Mouse (Mus musculus): ENCODE measurements around the gene Mtrf1l. TPM values are rescaled to one million over a fixed set of nuclear protein-coding genes. Genes with fewer than 3 reads are reported as not detected.

Gene Mtrf1l
- polyA plus RNA-seq, 1 experiment from 2014 or later: 13.1 TPM

DNA sequence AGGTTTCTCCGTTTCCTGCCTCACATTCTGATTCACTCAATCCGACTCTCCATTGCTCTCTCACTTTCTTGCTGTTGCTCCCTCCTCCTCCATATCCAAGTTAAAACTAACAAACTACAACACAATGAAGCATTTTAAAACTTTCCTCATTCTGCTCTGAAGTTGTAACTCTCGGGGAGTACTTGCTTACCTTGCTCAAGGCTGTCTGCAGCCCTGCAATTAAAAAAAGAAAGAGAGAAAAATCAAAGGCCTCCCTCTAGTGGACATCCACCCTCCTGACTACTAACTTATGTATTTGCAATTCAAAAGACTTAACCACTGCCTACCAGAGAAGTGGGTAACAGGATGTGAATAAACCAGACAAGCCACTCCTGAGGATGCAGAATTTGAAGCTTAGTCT is 1.1 kb upstream of the Mtrf1l start:
- 0% methylated on average over 3 of the region's 3 CpGs for WGBS
- Histone ChIP-seq H3K4me2 (ENCODE audit: low read length) (peak overlapping the region; percentile 68), H3K4me3 (replicated peaks; ENCODE audit: low read depth, low read length) (peak overlapping the region; percentile 88), H3K27ac (peak overlapping the region; percentile 98), H3K9ac (ENCODE audit: low read depth, low read length) (peak overlapping the region; percentile 41; the same call in 1 of the 2 replicates), H3K4me1 (replicated peaks; ENCODE audit: insufficient read depth, low read length) (peaks cover 5% of the 10 kb centered on the region; the same call in 1 of the 2 replicates), H3K36me3 (ENCODE audit: insufficient read depth, low read length) (no peaks in the 10 kb centered on the region), H3K27me3 (ENCODE audit: insufficient read depth, low read length) (no peaks in the 10 kb centered on the region), H3K9me3 (replicated peaks; ENCODE audit: low read length) (no peaks in the 10 kb centered on the region)
- peak; percentile 86 for DNase-seq (ENCODE audit: low spot score)
- ATAC-seq (replicated peaks; ENCODE audit: low FRiP score, low read depth): no peak
- peak; percentile 75 for TF ChIP-seq CTCF (IDR thresholded peaks at IDR 0.05; ENCODE audit: low read depth)

DNA sequence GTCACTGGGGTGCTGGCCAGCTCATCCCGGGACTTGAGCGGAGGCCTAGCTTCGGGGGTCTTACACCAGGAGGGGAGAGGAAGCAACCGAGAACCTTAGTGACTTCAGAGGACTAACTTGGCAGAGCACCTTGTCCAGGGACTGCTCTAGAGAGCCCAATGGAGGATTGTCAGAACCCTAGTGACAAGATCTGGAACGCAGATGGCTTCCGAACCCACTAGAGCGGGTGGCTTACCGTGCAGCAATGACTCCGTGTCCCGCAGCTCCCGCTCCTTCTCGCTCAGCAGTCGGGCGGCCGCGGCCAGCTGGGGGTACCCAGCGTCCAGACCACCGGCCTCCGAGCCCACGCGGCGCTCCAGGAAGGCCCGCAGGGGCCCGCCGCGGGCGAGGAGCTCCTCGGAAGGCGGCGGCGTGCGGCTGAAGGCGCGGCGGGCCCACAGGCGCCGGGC is 395 bp downstream of the Mtrf1l start:
- DNase-seq (ENCODE audit: low spot score) (no peak), ATAC-seq (replicated peaks; ENCODE audit: low FRiP score, low read depth) (no peak)
- Histone ChIP-seq H3K4me1 (replicated peaks; ENCODE audit: insufficient read depth, low read length) (peaks cover 5% of the 10 kb centered on the region; the same call in 1 of the 2 replicates), H3K9ac (ENCODE audit: low read depth, low read length) (peak overlapping the region; percentile 88), H3K27me3 (ENCODE audit: insufficient read depth, low read length) (no peaks in the 10 kb centered on the region), H3K9me3 (replicated peaks; ENCODE audit: low read length) (no peaks in the 10 kb centered on the region), H3K27ac (peak overlapping the region; percentile 98), H3K4me3 (replicated peaks; ENCODE audit: low read depth, low read length) (peak overlapping the region; percentile 88), H3K4me2 (ENCODE audit: low read length) (peak overlapping the region; percentile 68), H3K36me3 (ENCODE audit: insufficient read depth, low read length) (peaks cover 8% of the 10 kb centered on the region; the same call in 1 of the 2 replicates)
- TF ChIP-seq CTCF (IDR thresholded peaks at IDR 0.05; ENCODE audit: low read depth): no peak
- under 1% methylated on average over 37 of the region's 37 CpGs for WGBS

- peaks cover 32% of the 10 kb centered on the region for H3K36me3 ChIP-seq (ENCODE audit: insufficient read depth, low read length)
- WGBS: 94% methylated on average over 3 of the region's 3 CpGs
- H3K4me3 ChIP-seq (replicated peaks; ENCODE audit: low read depth, low read length): no peak overlapping the region
- no peak for ATAC-seq (replicated peaks; ENCODE audit: low FRiP score, low read depth)
- no peaks in the 10 kb centered on the region for H3K9me3 ChIP-seq (replicated peaks; ENCODE audit: low read length)
- TF ChIP-seq CTCF (IDR thresholded peaks at IDR 0.05; ENCODE audit: low read depth): no peak
- H3K4me1 ChIP-seq (replicated peaks; ENCODE audit: insufficient read depth, low read length): peaks cover 5% of the 10 kb centered on the region; the same call in 1 of the 2 replicates
- no peak overlapping the region for H3K27ac ChIP-seq
- no peak overlapping the region for H3K9ac ChIP-seq (ENCODE audit: low read depth, low read length)
- no peak for DNase-seq (ENCODE audit: low spot score)
- H3K4me2 ChIP-seq (ENCODE audit: low read length): no peak overlapping the region
- H3K27me3 ChIP-seq (ENCODE audit: insufficient read depth, low read length): no peaks in the 10 kb centered on the region
Observed at GRCm38 (mm10) chr10:5818772-5819171, 4.9 kb downstream of the Mtrf1l start.

- WGBS: 97% methylated on average over 2 of the region's 2 CpGs
- H3K4me3 ChIP-seq (replicated peaks; ENCODE audit: low read depth, low read length): no peak overlapping the region
- no peaks in the 10 kb centered on the region for H3K4me1 ChIP-seq (replicated peaks; ENCODE audit: insufficient read depth, low read length)
- H3K9me3 ChIP-seq (replicated peaks; ENCODE audit: low read length): no peaks in the 10 kb centered on the region
- H3K9ac ChIP-seq (ENCODE audit: low read depth, low read length): no peak overlapping the region
- ATAC-seq (replicated peaks; ENCODE audit: low FRiP score, low read depth) (no peak), DNase-seq (ENCODE audit: low spot score) (no peak)
- TF ChIP-seq CTCF (IDR thresholded peaks at IDR 0.05; ENCODE audit: low read depth): no peak
- H3K27ac ChIP-seq: no peak overlapping the region
- no peaks in the 10 kb centered on the region for H3K27me3 ChIP-seq (ENCODE audit: insufficient read depth, low read length)
- peaks cover 53% of the 10 kb centered on the region for H3K36me3 ChIP-seq (ENCODE audit: insufficient read depth, low read length)
- no peak overlapping the region for H3K4me2 ChIP-seq (ENCODE audit: low read length)
Observed at GRCm38 (mm10) chr10:5815968-5816367, 7.7 kb downstream of the Mtrf1l start.

- ATAC-seq (replicated peaks; ENCODE audit: low FRiP score, low read depth) (no peak), DNase-seq (ENCODE audit: low spot score) (no peak)
- Histone ChIP-seq H3K4me2 (ENCODE audit: low read length) (no peak overlapping the region), H3K36me3 (ENCODE audit: insufficient read depth, low read length) (peaks cover 47% of the 10 kb centered on the region), H3K4me3 (replicated peaks; ENCODE audit: low read depth, low read length) (no peak overlapping the region), H3K27ac (no peak overlapping the region), H3K9ac (ENCODE audit: low read depth, low read length) (no peak overlapping the region), H3K4me1 (replicated peaks; ENCODE audit: insufficient read depth, low read length) (no peaks in the 10 kb centered on the region), H3K27me3 (ENCODE audit: insufficient read depth, low read length) (no peaks in the 10 kb centered on the region), H3K9me3 (replicated peaks; ENCODE audit: low read length) (no peaks in the 10 kb centered on the region)
- no peak for TF ChIP-seq CTCF (IDR thresholded peaks at IDR 0.05; ENCODE audit: low read depth)
- 88% methylated on average over 11 of the region's 11 CpGs for WGBS
Observed at GRCm38 (mm10) chr10:5813724-5814123, 10.0 kb downstream of the Mtrf1l start.

GRCm38 (mm10) chr10:5807683-5808082 is 16.0 kb downstream of the Mtrf1l start:
- H3K27me3 ChIP-seq (ENCODE audit: insufficient read depth, low read length): no peaks in the 10 kb centered on the region
- DNase-seq (ENCODE audit: low spot score): no peak
- H3K36me3 ChIP-seq (ENCODE audit: insufficient read depth, low read length): peaks cover 12% of the 10 kb centered on the region
- H3K4me2 ChIP-seq (ENCODE audit: low read length): no peak overlapping the region
- H3K9me3 ChIP-seq (replicated peaks; ENCODE audit: low read length): no peaks in the 10 kb centered on the region
- peak overlapping the region; percentile 9 for H3K27ac ChIP-seq
- H3K9ac ChIP-seq (ENCODE audit: low read depth, low read length): no peak overlapping the region
- ATAC-seq (replicated peaks; ENCODE audit: low FRiP score, low read depth): no peak
- TF ChIP-seq CTCF (IDR thresholded peaks at IDR 0.05; ENCODE audit: low read depth): no peak
- H3K4me1 ChIP-seq (replicated peaks; ENCODE audit: insufficient read depth, low read length): peaks cover 10% of the 10 kb centered on the region; the same call in 1 of the 2 replicates
- H3K4me3 ChIP-seq (replicated peaks; ENCODE audit: low read depth, low read length): no peak overlapping the region
- WGBS: 43% methylated on average over 2 of the region's 2 CpGs

DNA sequence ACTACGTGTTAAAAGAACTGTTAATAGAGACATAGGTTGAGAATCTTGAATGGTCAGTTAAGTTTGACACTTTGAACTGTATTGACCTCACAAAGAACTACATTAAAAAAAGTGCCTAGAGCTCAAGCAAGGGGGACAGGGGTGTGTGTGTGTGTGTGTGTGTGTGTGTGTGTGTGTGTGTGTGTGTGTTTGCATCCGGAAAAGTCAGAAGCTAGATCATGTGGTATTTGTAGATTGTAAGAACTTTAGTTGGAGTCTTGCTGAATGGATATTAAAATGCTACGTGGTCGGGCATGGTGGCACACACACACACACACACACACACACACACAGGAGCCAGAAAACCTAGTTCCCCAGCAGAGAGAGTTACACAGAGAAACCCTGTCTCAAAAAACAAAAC is 16.7 kb downstream of the Mtrf1l start:
- DNase-seq (ENCODE audit: low spot score): no peak
- 65% methylated on average over 4 of the region's 4 CpGs for WGBS
- ATAC-seq (replicated peaks; ENCODE audit: low FRiP score, low read depth): no peak
- no peaks in the 10 kb centered on the region for H3K27me3 ChIP-seq (ENCODE audit: insufficient read depth, low read length)
- H3K9me3 ChIP-seq (replicated peaks; ENCODE audit: low read length): no peaks in the 10 kb centered on the region
- H3K9ac ChIP-seq (ENCODE audit: low read depth, low read length): no peak overlapping the region
- no peak for TF ChIP-seq CTCF (IDR thresholded peaks at IDR 0.05; ENCODE audit: low read depth)
- H3K36me3 ChIP-seq (ENCODE audit: insufficient read depth, low read length): peaks cover 13% of the 10 kb centered on the region; the same call in 1 of the 2 replicates
- H3K4me2 ChIP-seq (ENCODE audit: low read length): no peak overlapping the region
- peak overlapping the region; percentile 80; the same call in 1 of the 2 replicates for H3K27ac ChIP-seq
- H3K4me3 ChIP-seq (replicated peaks; ENCODE audit: low read depth, low read length): no peak overlapping the region
- peaks cover 13% of the 10 kb centered on the region; the same call in 1 of the 2 replicates for H3K4me1 ChIP-seq (replicated peaks; ENCODE audit: insufficient read depth, low read length)

All from kidney, postnatal 0 days (tissue).